Mouse (Mus musculus) bone marrow, adult 2 months (tissue): ENCODE measurements at regions not wholly inside any gene's neighbourhood (a gene's known extent, or its start where the extent isn't known, plus 50 kb on each side); places are given as distances from the start of the nearest gene placed in this dataset.

Experiments
- CTCF ChIP-seq: fragments of 200-500 bp; IDR thresholded peaks from 2 replicates; pipeline ENCODE4 v1.5.1; 2011; ENCODE audit warnings: low read length, control low read depth; ENCODE audit not compliant: control insufficient read depth, insufficient read depth
- POLR2A ChIP-seq: fragments of 200-500 bp; IDR thresholded peaks from 2 replicates; pipeline ENCODE4 v1.6.1; 2011; ENCODE audit warnings: low read depth, mild to moderate bottlenecking, control low read depth, low read length, borderline replicate concordance; ENCODE audit not compliant: control insufficient read depth

DNA sequence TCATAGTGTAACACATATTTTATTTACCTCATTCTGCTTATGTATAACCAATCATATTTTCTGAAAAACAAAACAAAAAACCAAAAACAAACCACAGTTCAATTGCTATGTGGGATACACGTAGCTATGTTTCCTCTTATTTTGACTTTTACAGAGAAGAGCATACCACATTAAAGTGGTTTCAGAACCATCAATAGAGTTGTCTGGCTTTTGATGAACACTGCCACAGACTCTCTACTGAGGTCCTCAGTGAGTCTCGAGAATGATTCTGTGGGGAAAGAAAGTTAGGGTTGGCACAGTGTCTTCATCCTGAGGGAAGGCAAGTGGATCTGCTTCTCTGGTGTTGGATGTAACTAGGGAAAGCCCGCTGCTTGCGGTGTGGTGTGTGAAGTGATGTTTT lies 201.8 kb downstream of the Ankrd50 start:
- TF ChIP-seq POLR2A (no peak), CTCF (no peak)
